Mouse (Mus musculus): ENCODE results near the gene Fam240a.

DNA sequence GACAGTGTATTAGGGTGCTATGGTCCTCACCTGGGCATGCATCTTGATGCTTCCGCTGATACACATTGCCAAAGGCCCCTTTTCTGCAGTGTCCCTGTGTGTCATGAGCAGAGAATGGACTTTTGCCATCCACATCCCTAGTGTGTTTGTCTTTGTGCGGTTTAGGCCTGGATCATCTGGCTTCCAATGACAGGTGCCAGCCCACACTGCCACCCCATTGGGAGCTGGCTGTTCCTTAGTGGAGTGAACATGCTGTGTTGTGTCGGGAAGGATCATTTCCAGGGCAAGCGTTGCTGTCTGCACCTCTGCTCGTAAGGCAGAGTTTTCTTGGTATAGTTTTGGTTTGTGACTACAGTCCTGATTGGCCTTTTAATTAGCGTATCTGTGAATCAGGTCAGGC is 15.5 kb downstream of the Fam240a start:
- TF ChIP-seq CTCF (IDR thresholded peaks at IDR 0.05; ENCODE audit: extremely low read depth, insufficient read depth, insufficient read length, insufficient replicate concordance) (no peak), POLR2A (IDR thresholded peaks at IDR 0.05; ENCODE audit: low read depth, low read length) (no peak)

Measured in spleen, adult 2 months (tissue).